Mouse (Mus musculus): Measurements from ENCODE around the gene Slc2a9. TPM values are rescaled to one million over a fixed set of nuclear protein-coding genes. Genes with fewer than 3 reads are reported as not detected.

The Slc2a9 gene
- total and polyA plus RNA-seq, 3 experiments, result 0.50 to 4.2 (median 3.5) TPM

- no peaks in the 10 kb centered on the region for H3K9me3 ChIP-seq (replicated peaks)
- peaks cover 100% of the 10 kb centered on the region for H3K36me3 ChIP-seq (replicated peaks)
- no peaks in the 10 kb centered on the region for H3K27me3 ChIP-seq (ENCODE audit: insufficient read depth, low read length)
- ATAC-seq (ENCODE audit: extremely low read depth, insufficient number of reproducible peaks, low FRiP score, poor library complexity, severe bottlenecking), result no peak
- no peak for DNase-seq (ENCODE audit: low spot score)
- H3K4me3 ChIP-seq (ENCODE audit: low read depth, low read length), result no peak overlapping the region
- no peak for TF ChIP-seq TAL1 (conservative IDR thresholded peaks at IDR 0.05; ENCODE audit: low read depth, low read length)
- no peak for TF ChIP-seq GATA1 (IDR thresholded peaks at IDR 0.05; ENCODE audit: borderline replicate concordance, low read length)
- no peak for TF ChIP-seq POLR2AphosphoS5 (IDR thresholded peaks at IDR 0.05; ENCODE audit: insufficient replicate concordance, low read depth, low read length)
- peaks cover 2% of the 10 kb centered on the region; the same call in 1 of the 2 replicates for H3K4me1 ChIP-seq (ENCODE audit: insufficient read depth, low read depth, low read length)
These were observed 41.8 kb upstream of the Slc2a9 start for GRCm38 (mm10) chr5:38544423-38545415.

- peaks cover 2% of the 10 kb centered on the region; the same call in 1 of the 2 replicates for H3K4me1 ChIP-seq (ENCODE audit: insufficient read depth, low read depth, low read length)
- peaks cover 100% of the 10 kb centered on the region for H3K36me3 ChIP-seq (replicated peaks)
- H3K4me3 ChIP-seq (ENCODE audit: low read depth, low read length), result no peak overlapping the region
- ATAC-seq (ENCODE audit: extremely low read depth, insufficient number of reproducible peaks, low FRiP score, poor library complexity, severe bottlenecking) (no peak), DNase-seq (ENCODE audit: low spot score) (no peak)
- TF ChIP-seq CTCF (IDR thresholded peaks at IDR 0.05; ENCODE audit: low read depth, low read length) (no peak), GATA1 (IDR thresholded peaks at IDR 0.05; ENCODE audit: borderline replicate concordance, low read length) (no peak), POLR2AphosphoS5 (IDR thresholded peaks at IDR 0.05; ENCODE audit: insufficient replicate concordance, low read depth, low read length) (no peak), GATA2 (IDR thresholded peaks at IDR 0.05; ENCODE audit: borderline replicate concordance, low read depth, low read length) (no peak), TAL1 (conservative IDR thresholded peaks at IDR 0.05; ENCODE audit: low read depth, low read length) (no peak)
- H3K9me3 ChIP-seq (replicated peaks), result no peaks in the 10 kb centered on the region
- H3K27me3 ChIP-seq (ENCODE audit: insufficient read depth, low read length), result no peaks in the 10 kb centered on the region
These were observed 40.7 kb upstream of the Slc2a9 start for GRCm38 (mm10) chr5:38543496-38544217.

GRCm38 (mm10) chr5:38541728-38542127, 38.8 kb upstream of the Slc2a9 start:
- ATAC-seq (ENCODE audit: extremely low read depth, insufficient number of reproducible peaks, low FRiP score, poor library complexity, severe bottlenecking), result no peak
- TF ChIP-seq CTCF (IDR thresholded peaks at IDR 0.05; ENCODE audit: low read depth, low read length) (no peak), TAL1 (conservative IDR thresholded peaks at IDR 0.05; ENCODE audit: low read depth, low read length) (no peak), GATA1 (IDR thresholded peaks at IDR 0.05; ENCODE audit: borderline replicate concordance, low read length) (no peak)

GRCm38 (mm10) chr5:38540898-38541297, 38.0 kb upstream of the Slc2a9 start:
- no peak for ATAC-seq (ENCODE audit: extremely low read depth, insufficient number of reproducible peaks, low FRiP score, poor library complexity, severe bottlenecking)
- H3K4me1 ChIP-seq (ENCODE audit: insufficient read depth, low read depth, low read length), result peaks cover 2% of the 10 kb centered on the region; the same call in 1 of the 2 replicates
- DNase-seq (ENCODE audit: low spot score), result no peak
- no peak for TF ChIP-seq GATA2 (IDR thresholded peaks at IDR 0.05; ENCODE audit: borderline replicate concordance, low read depth, low read length)
- TF ChIP-seq POLR2AphosphoS5 (IDR thresholded peaks at IDR 0.05; ENCODE audit: insufficient replicate concordance, low read depth, low read length), result no peak
- TF ChIP-seq TAL1 (conservative IDR thresholded peaks at IDR 0.05; ENCODE audit: low read depth, low read length), result no peak
- no peak for TF ChIP-seq GATA1 (IDR thresholded peaks at IDR 0.05; ENCODE audit: borderline replicate concordance, low read length)
- TF ChIP-seq CTCF (IDR thresholded peaks at IDR 0.05; ENCODE audit: low read depth, low read length), result no peak
- no peaks in the 10 kb centered on the region for H3K9me3 ChIP-seq (replicated peaks)
- no peak overlapping the region for H3K4me3 ChIP-seq (ENCODE audit: low read depth, low read length)
- no peaks in the 10 kb centered on the region for H3K27me3 ChIP-seq (ENCODE audit: insufficient read depth, low read length)
- peaks cover 100% of the 10 kb centered on the region for H3K36me3 ChIP-seq (replicated peaks)

More at GRCm38 (mm10) chr5:38541728-38542127, 38.8 kb upstream of the Slc2a9 start:
- no peak for DNase-seq (ENCODE audit: low spot score)
- Histone ChIP-seq H3K4me1 (ENCODE audit: insufficient read depth, low read depth, low read length) (peaks cover 2% of the 10 kb centered on the region; the same call in 1 of the 2 replicates), H3K27me3 (ENCODE audit: insufficient read depth, low read length) (no peaks in the 10 kb centered on the region), H3K36me3 (replicated peaks) (peaks cover 100% of the 10 kb centered on the region), H3K9me3 (replicated peaks) (no peaks in the 10 kb centered on the region), H3K4me3 (ENCODE audit: low read depth, low read length) (no peak overlapping the region)

GRCm38 (mm10) chr5:38538508-38538907, 35.6 kb upstream of the Slc2a9 start:
- peaks cover 100% of the 10 kb centered on the region for H3K36me3 ChIP-seq (replicated peaks)
- TF ChIP-seq POLR2AphosphoS5 (IDR thresholded peaks at IDR 0.05; ENCODE audit: insufficient replicate concordance, low read depth, low read length), result no peak
- no peak for TF ChIP-seq GATA1 (IDR thresholded peaks at IDR 0.05; ENCODE audit: borderline replicate concordance, low read length)
- no peak for TF ChIP-seq GATA2 (IDR thresholded peaks at IDR 0.05; ENCODE audit: borderline replicate concordance, low read depth, low read length)
- no peak for TF ChIP-seq TAL1 (conservative IDR thresholded peaks at IDR 0.05; ENCODE audit: low read depth, low read length)
- TF ChIP-seq CTCF (IDR thresholded peaks at IDR 0.05; ENCODE audit: low read depth, low read length), result no peak
- DNase-seq (ENCODE audit: low spot score) (no peak), ATAC-seq (ENCODE audit: extremely low read depth, insufficient number of reproducible peaks, low FRiP score, poor library complexity, severe bottlenecking) (no peak)
- no peaks in the 10 kb centered on the region for H3K27me3 ChIP-seq (ENCODE audit: insufficient read depth, low read length)
- H3K4me1 ChIP-seq (ENCODE audit: insufficient read depth, low read depth, low read length), result no peaks in the 10 kb centered on the region
- H3K4me3 ChIP-seq (ENCODE audit: low read depth, low read length), result no peak overlapping the region
- H3K9me3 ChIP-seq (replicated peaks), result no peaks in the 10 kb centered on the region

- H3K4me3 ChIP-seq (ENCODE audit: low read depth, low read length), result no peak overlapping the region
- TF ChIP-seq TAL1 (conservative IDR thresholded peaks at IDR 0.05; ENCODE audit: low read depth, low read length), result no peak
- TF ChIP-seq CTCF (IDR thresholded peaks at IDR 0.05; ENCODE audit: low read depth, low read length), result no peak
- TF ChIP-seq GATA2 (IDR thresholded peaks at IDR 0.05; ENCODE audit: borderline replicate concordance, low read depth, low read length), result no peak
- no peak for TF ChIP-seq POLR2AphosphoS5 (IDR thresholded peaks at IDR 0.05; ENCODE audit: insufficient replicate concordance, low read depth, low read length)
- no peak for TF ChIP-seq GATA1 (IDR thresholded peaks at IDR 0.05; ENCODE audit: borderline replicate concordance, low read length)
- no peaks in the 10 kb centered on the region for H3K27me3 ChIP-seq (ENCODE audit: insufficient read depth, low read length)
- no peak for DNase-seq (ENCODE audit: low spot score)
- no peak for ATAC-seq (ENCODE audit: extremely low read depth, insufficient number of reproducible peaks, low FRiP score, poor library complexity, severe bottlenecking)
- H3K36me3 ChIP-seq (replicated peaks), result peaks cover 99% of the 10 kb centered on the region
- H3K9me3 ChIP-seq (replicated peaks), result no peaks in the 10 kb centered on the region
- H3K4me1 ChIP-seq (ENCODE audit: insufficient read depth, low read depth, low read length), result no peaks in the 10 kb centered on the region
These were observed 34.9 kb upstream of the Slc2a9 start for GRCm38 (mm10) chr5:38537845-38538244.
